Mouse (Mus musculus): ENCODE data around the gene Prss23.

DNA sequence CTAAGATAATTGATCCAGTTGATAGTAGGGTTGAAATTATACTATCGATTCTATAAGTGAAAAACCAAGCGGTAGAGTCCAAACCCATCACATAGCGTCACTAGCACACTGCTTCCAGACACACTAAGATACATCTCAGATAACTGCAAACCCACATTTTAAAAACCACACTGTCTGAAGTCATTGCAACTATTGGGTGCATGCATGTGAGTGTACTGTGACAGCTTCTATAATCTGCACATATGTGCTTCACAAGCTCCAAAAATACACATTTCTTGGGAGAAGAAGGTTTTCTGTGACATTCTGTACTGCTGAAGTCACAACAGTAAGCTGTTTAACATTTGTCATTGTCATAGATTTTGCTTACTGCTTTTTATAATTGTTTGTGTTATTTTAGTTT is 49.1 kb upstream of the Prss23 start:
- TF ChIP-seq CTCF (IDR thresholded peaks at IDR 0.05; ENCODE audit: borderline replicate concordance, extremely low read depth, insufficient read depth, insufficient read length) (no peak), POLR2A (IDR thresholded peaks at IDR 0.05; ENCODE audit: borderline replicate concordance, extremely low read depth, insufficient read depth, insufficient read length, poor library complexity, severe bottlenecking) (no peak)
